Mouse (Mus musculus): ENCODE data around the gene Pkp4.

Gene Pkp4

DNA sequence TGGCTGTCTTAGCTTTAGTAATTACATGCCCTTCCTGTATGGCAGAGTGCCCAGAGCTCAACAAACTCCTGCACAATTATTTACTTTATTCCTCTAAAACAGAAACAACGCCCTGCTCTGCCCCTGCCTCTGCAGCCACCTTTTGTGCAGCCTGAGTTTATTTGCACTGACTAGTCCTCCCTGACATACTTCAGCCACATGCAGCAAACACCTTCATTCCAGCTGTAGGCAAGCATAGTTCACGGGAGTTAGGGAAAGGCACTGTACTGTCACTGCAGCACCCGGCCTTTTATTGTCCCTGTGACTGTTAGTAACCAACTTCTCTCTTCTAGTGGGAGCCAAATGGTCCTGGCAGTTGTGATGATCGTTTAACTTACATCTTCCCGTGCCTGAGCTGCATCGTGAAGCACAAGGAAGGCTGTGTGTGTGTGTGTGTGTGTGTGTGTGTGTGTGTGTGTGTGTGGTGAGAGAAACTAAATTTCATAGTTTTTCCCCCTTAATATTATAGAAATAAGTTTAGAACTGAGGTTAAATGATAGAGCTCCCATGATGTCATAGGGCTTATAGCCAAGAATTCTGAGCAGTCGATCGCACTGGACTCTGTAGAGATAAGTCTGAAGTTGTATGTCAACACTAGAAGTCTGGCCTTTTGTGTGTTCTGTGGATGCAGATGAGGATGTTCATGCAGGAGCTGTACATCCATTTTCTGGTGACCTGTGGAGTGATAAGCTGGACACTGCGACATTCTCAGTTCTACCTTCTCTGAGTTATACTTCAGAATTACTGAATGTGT, 59.5 kb downstream of the Pkp4 start:
- DNase-seq (ENCODE audit: low spot score in 2 of 2), result no peak

DNA sequence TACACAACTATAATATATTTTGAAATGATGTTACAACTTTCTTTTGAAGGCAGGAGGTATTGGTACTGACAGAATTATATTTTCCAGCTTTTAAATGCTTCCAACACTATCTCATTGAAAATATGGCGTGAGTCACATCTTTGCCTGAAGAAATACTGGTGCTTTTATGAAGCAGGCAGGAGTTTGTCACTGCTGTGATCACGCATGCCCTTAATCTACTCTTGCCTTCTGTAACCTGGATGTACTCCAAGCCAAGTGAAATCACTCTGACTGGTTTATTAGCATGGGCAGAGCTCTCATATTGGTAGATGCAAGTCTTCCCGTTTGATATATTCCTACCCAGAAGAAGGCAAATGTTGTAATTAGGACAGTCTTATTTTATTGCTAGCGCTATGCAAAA, 65.7 kb downstream of the Pkp4 start:
- DNase-seq (ENCODE audit: low spot score in 2 of 2), result no peak

DNA sequence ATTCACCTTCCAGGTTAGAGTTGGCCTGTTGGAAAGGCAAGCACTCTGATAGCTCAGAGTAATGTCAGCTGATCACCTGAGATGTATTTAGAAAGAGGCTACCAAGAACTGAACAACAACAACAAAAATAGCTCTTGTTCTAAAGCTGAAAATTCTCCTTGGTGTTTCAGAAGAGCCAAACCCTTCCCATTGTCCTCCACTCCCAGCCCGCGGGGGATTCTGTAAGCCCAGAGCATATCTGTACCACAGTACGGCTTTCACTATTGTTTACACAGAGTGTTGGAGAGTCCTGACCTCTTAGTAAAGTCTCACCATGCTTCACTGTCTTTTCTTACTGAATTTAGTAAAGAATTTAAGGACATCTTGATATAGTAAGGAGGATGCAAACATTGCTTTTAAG, 66.4 kb downstream of the Pkp4 start:
- no peak for DNase-seq (ENCODE audit: low spot score in 2 of 2)

DNA sequence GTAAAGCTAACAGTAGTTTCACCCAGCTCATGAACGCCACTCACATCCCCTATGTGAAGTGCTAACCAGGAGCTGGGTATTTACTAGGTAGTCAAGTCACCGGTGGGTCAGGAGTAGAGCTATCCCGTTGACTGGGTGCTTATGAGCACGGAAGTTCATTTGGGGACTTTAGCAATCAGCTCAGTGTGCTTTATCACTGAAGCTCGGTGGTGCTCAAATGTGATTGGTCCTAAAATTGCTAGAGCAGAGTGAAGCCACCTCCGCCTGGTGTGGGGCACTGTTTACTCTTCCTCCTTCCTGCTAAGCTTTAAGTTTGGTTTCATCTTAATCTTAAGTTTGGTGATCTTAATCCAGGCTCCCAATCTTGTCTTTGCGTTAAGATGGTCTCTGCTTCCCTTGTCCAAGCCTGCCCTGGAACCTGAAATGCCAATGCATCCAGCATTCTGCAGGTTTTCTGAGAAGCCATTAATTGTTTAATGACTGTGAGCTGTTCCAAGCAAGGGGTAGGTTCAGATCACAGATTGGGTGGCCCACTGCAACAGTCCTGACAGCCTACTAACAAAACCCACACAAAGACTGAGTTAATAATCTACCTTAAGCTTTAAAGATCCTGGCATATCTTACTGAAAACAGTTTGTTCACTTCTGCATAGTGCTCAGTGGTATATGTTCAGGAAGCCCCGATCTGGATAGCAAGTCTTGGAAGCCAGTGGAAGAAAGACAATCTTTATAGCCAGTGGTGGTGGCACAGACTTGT, 67.0 kb downstream of the Pkp4 start:
- no peak for DNase-seq (ENCODE audit: low spot score in 2 of 2)

DNA sequence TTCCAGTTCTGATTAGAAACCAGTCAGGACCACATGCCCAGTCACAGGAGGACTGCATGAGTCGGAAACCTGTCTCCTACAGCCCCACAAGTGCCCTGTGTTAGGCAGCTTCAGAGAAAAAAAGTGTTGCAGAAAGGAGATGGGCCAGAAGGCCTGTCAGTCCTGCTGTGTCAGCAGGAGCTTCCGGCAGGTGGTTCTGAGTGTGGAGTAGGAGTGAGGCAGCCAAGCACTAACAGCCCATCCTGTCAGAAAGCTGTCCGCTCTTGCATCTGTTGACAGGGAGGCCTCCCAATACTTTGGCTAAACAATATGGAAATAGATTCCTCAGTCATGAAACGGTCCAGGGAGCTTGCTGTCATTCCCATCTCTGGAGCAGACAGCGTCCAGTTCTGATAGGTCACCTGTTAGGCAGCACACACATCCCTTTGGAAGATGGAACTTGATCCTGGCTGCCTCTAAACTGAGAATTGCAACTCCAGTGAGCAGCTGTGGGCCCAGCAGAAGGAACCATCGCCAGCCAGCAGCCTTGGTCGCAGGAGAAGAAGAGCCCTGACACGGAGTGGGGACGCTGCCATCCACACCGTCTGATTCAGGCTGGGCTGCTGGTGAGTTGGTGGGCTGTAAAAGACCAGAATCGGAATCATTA, 68.7 kb downstream of the Pkp4 start:
- no peak for DNase-seq (ENCODE audit: low spot score in 2 of 2)

DNA sequence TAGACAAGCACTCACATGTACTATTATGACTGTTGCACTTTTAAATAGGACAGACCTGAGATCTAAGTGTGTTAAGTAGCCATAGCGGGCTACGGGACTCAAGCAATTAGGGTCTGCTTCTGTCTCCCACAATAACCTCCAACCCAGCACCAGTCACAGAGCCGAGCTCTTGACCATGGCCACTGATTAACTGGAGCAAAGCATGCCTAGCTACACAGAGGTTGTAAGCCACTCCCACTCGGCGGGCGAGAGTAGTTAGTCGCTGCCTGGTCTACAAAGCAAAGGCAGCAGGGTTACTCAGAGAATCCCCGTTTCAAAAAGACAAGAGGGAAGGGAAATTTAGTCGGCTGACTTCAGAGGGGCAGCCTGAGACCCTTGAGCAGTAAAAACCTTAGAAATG, 70.0 kb downstream of the Pkp4 start:
- DNase-seq (ENCODE audit: low spot score in 2 of 2), result no peak

DNA sequence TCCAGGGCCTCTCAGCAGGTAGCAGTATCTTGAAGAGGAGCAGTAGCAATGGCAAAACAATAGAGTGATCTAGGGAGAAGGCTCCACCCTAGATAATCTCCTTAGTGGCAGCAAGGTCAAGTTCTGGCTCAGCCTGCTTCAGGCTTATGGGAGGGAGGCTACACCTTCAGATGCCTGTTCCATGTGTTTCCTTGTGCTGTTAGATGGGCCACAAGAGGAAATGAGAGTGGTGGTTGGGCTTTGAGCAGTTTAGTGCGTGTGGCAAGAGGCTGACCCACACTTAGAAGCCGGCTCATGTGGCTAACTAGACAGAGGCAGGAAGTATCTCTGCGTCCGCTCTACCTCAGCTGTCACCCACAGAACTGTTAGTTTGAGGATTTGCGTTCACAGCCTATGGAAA, 70.9 kb downstream of the Pkp4 start:
- DNase-seq (ENCODE audit: low spot score in 2 of 2), result no peak

DNA sequence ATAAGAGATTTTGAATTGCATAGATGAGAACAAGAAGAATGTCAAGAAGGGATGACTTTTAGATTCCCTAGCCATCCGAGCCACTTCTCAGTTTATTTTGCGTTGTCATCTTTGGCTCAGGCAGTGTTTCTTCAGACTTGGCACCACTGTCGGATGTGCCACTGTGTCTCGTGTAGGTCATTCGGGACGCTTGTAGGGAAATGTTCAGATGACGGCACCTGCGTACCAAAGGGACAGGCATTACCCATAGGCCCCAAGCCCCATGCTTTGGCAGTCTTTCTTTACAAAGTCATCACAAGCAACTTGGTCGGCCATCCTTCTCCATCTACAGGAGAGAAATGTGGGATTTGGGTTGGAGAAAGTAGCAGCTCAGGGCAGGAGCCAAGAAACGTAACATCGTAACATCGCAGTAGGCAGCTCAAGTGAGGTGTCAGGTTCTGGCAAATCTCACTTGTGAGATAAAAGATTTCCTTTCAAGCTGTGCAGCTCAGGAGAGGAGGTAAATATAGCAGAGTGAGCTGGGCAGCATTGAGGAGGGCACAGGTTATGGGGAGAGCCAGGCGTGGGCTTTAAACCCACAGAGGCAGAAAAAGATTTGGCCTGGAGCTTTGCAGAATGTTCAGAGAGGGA, 72.8 kb downstream of the Pkp4 start:
- DNase-seq (ENCODE audit: low spot score in 2 of 2), result no peak

DNA sequence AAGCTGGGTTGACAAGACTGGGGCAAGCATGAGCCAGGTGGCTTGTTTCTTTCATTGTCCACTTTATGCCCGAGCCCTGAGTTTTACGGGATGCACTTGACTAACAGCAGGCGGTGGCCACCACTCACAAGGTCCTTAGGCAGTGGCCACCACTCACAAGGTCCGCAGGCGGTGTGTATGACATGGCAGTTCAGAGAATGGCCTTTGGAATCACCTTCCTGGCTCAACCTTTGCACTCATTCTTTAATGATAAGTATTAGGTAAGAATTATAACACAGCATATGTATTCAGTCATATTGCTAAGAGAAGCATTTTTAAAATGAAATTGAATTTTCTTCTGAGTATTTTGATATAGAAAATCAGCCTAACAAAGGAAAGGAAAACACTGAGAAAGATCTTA, 73.3 kb downstream of the Pkp4 start:
- DNase-seq (ENCODE audit: low spot score in 2 of 2), result no peak

DNA sequence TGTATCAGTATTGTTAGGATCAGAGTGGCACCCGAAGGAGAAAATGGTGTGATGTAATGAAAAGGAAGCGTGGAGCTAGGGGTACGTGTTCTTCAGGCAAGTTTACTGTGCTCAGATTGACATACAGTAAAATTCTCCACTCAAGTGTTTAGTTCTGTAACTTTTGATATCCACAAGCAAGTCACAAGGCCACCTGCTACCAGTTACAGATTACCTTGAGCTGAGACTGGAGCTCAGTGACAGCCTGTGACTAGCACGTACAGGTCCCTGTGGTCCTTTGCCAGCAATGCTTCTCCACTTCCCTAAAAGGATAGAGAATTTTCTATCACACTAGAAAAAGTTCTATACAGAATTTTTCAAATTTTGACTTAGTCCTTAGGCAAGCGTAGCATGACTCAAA, 73.9 kb downstream of the Pkp4 start:
- DNase-seq (ENCODE audit: low spot score in 2 of 2), result no peak

DNA sequence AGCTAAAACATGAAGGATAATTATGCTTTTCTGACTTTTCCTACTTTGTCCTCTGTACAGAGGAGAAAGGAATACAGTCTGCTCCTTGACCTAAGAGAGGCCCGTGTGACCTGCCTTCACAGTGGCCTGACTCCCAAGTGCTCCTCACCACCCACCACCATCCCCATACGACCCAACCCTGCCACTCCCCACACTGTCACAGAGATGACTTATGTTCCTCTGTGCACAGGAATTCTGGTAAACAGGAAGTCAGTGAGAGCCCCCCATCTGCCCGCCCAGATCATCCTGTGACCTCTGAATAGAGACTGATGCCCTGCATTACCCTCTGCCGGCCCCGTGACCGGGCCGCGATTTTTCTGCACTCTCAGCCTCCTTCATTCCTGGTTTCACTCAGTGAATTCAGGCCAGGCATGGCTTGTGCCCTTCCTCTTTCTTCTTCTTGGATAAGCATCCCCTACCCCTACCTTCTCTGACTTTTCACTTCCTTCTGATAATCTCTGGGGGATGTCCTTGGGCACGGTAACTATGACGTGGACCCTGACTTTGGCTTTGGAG, 79.3 kb downstream of the Pkp4 start:
- peak; percentile 8 to 22 for DNase-seq (ENCODE audit: low spot score in 2 of 2)

DNA sequence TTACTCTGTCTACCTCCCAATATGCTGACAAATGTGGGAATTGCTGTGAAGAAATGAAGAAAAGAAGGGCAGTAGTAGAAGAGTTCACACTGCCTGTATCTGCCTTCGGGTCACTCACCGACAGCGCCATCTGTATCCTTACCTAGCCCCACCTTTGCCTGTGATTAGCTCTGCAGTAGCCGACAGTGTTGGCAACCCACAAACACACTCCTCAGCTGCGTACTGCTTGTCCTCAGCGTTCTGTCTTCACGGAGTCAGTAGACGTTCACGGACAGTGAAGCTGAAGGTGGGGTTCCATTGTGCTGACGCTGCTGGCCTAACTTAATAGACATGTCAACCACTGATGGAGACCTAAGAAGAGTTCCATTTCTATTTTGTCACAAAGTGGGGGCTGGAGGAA, 81.5 kb downstream of the Pkp4 start:
- DNase-seq (ENCODE audit: low spot score in 2 of 2), result no peak

DNA sequence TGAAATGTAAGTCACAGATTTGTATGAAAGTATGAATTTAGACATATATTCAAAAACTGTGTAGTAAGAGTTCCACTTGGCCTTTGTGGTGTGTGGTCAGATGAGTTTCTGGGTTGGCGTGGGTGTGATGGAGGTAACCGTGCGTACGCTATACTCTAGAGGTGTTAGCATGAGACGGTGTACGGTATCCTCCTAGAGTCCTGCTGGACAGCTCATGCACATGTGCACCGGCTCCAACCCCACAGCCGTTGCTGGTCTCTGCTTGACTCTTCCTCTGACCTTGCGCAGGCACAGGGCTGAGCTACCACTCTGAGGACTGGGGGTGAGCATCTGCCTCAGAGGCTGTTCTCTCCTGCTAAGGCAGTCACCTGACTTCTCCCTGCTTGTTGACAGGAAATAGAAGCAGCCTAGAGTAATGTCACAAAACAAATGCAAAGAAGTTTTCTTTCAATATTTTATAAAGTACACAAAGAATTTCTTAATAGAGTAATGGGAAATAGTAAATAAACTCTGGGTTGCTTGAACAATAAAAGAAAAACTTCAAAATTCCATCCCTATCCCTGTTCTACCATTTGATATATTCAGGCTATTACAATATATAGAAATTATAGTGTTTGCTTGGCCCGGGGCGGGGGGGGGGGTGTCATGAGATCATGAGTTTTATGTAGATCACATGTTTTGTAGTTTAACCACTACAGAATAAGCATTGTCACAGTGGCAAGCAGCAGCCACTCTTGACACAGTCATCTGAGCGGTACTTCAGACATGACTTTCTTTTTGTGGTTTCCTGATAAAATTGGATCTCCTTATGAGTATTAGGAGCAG, 83.8 kb downstream of the Pkp4 start:
- no peak for DNase-seq (ENCODE audit: low spot score in 2 of 2)

DNA sequence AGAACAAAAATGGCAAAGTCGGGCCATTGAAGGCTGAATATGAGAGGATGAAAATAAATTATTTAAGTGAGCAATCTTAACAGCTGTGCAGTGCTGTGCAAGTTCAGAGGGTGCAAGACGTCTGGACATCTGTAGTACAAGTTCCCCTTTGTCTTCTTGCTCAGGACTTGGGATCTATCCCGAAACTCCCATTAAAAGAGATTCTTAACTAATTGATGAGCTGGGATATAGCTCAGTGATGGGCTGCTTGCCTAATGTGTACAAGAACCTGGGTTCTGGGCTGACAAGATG, 84.4 kb downstream of the Pkp4 start:
- DNase-seq (ENCODE audit: low spot score in 2 of 2), result no peak

DNA sequence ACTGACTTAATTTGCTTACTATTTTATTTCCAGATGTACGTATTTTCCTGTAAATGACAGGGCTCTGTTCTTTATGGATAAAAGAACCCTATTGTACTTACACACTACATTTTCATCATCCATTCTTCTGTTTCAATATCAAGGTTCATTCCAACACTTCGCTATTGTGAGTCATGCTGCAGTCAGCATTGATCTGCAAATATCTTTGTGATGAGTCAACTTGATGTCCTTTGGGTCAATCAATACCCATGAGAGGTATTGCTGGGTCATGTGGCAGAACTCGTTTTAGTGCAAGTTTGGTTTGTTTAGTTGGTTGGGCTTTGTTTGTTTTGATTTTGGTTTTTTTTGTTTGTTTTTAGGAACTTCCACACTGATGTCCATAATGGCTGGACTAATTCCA, 88.2 kb downstream of the Pkp4 start:
- DNase-seq (ENCODE audit: low spot score in 2 of 2), result no peak

DNA sequence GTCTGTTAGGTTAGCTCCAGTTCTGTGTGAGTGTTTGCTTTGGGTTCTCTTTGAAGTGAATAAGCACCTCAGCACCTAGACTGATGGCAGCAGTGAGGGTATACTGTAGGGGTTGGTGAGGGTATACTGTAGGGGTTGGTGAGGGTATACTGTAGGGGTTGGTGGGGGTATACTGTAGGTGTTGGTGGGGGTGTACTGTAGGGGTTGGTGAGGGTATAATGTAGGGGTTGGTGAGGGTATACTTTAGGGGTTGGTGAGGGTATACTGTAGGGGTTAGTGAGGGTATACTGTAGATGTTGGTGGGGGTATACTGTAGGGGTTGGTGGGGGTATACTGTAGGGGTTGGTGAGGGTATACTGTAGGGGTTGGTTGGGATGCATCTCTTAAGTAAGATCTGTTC, 92.2 kb downstream of the Pkp4 start:
- DNase-seq (ENCODE audit: low spot score in 2 of 2), result no peak

DNA sequence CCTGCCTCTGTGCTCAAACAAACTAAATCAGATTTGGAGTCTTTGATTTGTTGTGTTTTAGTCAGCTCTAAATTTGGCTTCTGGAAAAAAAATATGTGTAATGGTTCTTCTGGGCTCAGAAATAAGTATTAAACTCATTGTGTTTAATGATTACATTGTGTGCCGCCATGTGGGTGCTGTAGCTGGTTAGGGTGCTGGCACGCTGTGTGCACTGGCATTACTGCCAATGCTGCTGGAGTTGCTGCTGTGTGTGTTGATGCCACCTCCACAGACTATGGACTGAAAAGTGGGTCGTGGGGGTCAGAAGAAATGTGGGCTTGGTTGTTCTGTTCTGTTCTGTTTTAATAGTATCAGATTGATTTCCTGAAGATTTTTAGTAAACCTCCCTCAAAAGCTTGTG, 92.8 kb downstream of the Pkp4 start:
- no peak for DNase-seq (ENCODE audit: low spot score in 2 of 2)

DNA sequence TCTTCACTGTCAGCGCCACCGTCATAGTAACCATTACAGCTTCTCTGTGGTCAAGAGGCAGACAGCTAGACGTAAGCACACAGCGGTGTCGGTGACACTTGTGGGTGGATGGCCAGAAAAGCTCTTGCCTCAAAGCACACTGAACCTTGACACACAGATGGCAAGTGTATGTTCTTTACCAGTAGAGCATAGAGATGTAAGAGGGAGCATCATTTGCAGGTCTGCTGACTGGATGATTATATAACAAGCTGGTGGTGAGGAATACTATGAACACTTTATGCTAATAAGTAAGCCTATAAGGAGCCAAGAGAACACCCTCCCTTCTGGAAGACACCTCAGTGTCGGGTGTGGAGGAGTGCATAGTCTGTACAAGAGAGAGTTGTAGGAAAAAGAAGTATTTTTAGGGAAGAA, 98.2 kb downstream of the Pkp4 start:
- no peak for DNase-seq (ENCODE audit: low spot score in 2 of 2)

DNA sequence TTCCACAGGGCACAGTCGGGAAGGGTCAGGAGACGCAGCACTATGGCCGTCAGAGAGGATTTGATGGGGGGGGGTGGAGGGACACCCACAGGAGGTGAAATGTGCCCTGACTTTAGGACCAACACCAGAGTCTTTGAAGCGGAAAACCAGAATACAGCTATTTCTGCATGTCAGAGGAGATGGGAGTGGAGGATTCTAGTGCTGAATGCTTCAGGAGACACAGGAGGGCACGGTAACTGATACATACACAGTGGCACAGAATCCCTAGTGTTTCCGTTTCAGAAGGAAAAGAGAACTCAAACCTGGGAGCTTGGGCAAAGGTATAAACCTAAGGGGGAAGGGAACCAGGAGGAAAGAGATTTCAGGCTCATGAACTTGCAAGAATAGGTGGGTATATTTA, 98.7 kb downstream of the Pkp4 start:
- DNase-seq (ENCODE audit: low spot score in 2 of 2), result no peak

DNA sequence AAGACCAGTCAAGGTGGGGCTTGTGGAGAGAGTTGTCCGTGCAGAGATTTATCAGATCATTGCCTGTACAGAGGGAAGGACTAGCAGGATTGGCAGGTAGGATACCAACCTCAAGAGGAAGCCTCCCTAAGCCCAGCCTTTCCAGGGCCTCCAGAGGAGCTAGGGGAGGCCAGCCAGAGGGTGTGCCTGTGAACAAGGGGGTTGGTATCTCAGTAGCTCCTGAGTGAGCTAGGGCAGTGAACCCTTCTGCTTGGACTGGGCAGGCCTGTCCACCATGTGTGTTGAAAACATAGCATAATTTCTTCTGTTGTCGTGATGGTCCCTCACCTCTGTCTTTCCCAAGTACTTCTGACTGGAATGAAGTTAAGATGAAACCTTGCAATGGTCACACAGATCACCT, 100.6 kb downstream of the Pkp4 start:
- no peak for DNase-seq (ENCODE audit: low spot score in 2 of 2)

DNA sequence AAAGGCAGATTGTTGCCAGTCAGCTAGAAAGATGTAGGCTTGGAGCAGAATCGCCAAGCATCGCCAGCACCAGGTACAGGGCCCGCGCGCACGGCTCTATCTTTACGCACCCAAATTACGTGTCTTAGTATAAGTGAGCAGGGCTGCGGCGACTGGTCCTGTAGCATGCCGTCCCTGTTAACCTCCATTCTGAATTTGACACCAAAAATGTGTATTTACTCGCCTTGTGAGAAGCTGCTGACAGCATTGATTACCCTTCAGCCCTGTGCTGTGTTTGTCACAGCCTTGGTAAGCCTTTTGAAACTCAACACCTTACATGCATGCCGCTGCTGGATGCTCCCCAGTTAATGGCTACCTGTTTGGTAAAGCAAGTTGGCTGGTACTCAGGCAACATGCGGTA, 105.8 kb downstream of the Pkp4 start:
- no peak for DNase-seq (ENCODE audit: low spot score in 2 of 2)

DNA sequence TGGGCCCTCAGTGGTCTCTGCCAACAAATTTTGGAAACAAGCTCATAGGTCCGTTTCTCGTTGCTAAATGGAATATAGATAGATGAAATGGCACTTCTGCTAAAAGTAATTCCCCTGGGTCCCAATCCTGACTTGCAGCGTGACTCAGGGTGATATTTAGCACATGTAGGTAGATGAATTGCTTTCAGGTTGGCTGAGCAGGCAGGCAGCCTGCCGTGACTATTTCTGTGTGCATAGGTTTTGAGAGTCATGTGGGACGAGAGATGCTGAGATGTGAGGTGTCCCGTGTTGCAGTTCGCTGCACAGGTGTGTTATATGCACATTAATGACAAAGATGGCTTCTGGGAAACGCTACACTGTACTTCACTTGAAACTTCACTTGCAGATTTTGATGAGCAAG, 111.2 kb downstream of the Pkp4 start:
- no peak for DNase-seq (ENCODE audit: low spot score in 2 of 2)
